Mouse (Mus musculus): ENCODE data around the gene Ms4a6d.

Gene Ms4a6d

GRCm38 (mm10) chr19:11608172-11608571 lies 3.5 kb upstream of the Ms4a6d start:
- TF ChIP-seq GATA4 (IDR thresholded peaks at IDR 0.05; ENCODE audit: insufficient replicate concordance, low read length): no peak

DNA sequence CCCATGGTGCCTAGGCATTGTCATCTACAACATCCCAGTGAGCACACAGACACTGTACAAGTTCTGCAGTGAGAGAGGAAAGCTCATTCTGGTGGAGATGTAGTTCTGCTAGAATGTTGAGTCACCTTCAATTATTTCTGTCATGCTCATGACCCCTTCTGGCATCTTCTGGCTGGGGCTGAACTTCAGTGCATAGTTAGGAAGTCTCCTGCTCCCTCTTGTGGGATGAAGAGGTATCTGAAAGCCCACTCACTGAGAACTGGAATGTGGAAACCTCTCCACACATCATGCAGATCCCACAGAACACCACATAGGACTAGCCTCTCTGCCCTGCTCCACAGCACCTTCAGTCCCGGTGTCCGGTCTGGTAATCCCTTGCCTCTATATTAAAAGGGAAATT lies 2.6 kb downstream of the Ms4a6d start:
- TF ChIP-seq GATA4 (IDR thresholded peaks at IDR 0.05; ENCODE audit: insufficient replicate concordance, low read length): no peak

DNA sequence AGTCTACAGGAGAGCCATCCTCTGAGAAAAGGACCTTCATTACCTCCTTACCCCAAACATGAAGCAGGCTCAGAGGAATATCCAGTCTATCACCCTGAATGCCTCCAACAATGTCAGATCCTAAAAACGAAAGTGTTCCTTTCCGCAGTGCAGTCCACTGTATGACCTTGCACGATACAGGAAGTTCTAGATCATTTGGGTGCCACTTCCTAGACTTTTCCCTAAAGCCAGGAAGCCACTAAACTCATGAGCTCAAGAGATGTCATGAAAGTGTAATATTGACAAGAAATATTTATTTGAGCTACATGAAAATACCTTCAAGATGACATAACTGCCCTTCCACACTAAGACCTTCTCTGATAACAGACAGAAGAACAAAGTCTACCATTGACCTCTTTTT lies 3.3 kb downstream of the Ms4a6d start:
- no peak for TF ChIP-seq GATA4 (IDR thresholded peaks at IDR 0.05; ENCODE audit: insufficient replicate concordance, low read length)

DNA sequence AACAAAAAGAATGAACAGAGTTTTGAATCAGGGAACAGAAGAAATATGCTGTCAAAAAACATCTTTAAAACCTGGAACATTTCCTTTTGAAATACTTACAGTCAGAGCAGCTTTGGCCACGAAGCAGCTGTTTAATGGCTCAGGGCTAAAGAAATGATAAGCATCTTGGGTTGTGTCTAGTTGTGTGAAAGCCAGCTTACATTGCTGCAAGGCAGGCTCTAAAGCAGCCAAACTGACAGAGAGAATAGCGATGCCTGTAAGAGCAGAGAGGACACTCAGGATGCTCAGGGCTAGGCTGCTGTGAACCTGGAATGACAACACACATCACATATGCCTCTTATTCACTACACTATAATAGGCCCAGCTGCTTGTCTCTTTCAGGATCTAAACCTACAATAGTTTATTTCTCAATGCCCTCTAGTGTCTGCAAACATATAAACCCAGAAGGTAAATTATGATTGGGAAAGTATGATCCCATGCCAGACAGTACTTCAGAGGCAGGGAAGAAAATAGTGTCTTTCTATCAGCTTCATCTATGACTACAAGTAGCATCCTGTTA lies 14.7 kb downstream of the Ms4a6d start:
- TF ChIP-seq GATA4 (IDR thresholded peaks at IDR 0.05; ENCODE audit: insufficient replicate concordance, low read length): no peak

- no peak for TF ChIP-seq GATA4 (IDR thresholded peaks at IDR 0.05; ENCODE audit: insufficient replicate concordance, low read length)
Measured at GRCm38 (mm10) chr19:11589205-11589604, 15.4 kb downstream of the Ms4a6d start.

GRCm38 (mm10) chr19:11574965-11575364 lies 29.7 kb downstream of the Ms4a6d start:
- TF ChIP-seq GATA4 (IDR thresholded peaks at IDR 0.05; ENCODE audit: insufficient replicate concordance, low read length): no peak

- TF ChIP-seq GATA4 (IDR thresholded peaks at IDR 0.05; ENCODE audit: insufficient replicate concordance, low read length): no peak
Measured at GRCm38 (mm10) chr19:11554726-11555125, 49.9 kb downstream of the Ms4a6d start.

- TF ChIP-seq GATA4 (IDR thresholded peaks at IDR 0.05; ENCODE audit: insufficient replicate concordance, low read length): no peak
Measured at GRCm38 (mm10) chr19:11547911-11548310, 56.7 kb downstream of the Ms4a6d start.

DNA sequence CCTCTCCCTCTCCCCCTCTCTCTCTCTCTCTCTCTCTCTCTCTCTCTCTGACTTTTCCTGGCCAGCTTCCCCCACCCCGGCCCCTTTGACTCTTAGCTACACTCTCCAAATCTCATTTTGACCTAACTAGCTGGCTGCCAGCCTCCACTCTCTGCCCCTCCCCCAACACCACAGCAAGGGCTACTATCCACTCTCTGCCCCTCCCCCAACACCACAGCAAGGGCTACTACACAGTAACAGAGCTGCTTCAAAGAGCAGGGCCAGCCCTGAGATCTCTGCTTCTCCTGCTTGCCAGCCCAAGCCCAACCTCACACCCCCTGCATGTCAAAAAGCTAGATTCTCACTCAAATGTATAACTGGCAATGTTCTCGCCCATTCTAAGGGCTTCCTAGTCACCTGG lies 67.3 kb downstream of the Ms4a6d start:
- TF ChIP-seq GATA4 (IDR thresholded peaks at IDR 0.05; ENCODE audit: insufficient replicate concordance, low read length): no peak

Measured in liver, adult (tissue).